Mouse (Mus musculus) hindbrain, postnatal 0 days (tissue): ENCODE results near the gene Cyp3a57. TPM values are rescaled to one million over a fixed set of nuclear protein-coding genes. Genes with fewer than 3 reads are reported as not detected.
"Not testable (repeated sequence)": the region's sequence is repeated elsewhere in the genome, so short reads cannot be mapped to it uniquely, and the experiment has no call there.

Source experiments
- ATAC-seq: fragments of 200-750 bp; cut with Nextera tagmentation; 2 replicates; pipeline ENCODE4 v1.8.0; 2017; ENCODE audit warnings: mild to moderate bottlenecking, moderate TSS enrichment, moderate library complexity
- DNase-seq: peaks from one replicate; pipeline ENCODE4 v3.0.0-alpha.2; 2015; ENCODE audit warnings: low spot score
- H3K27ac ChIP-seq: fragments of 300-500 bp; sonication (generic); 2 replicates; pipeline ENCODE4 v1.5.1; 2014; ENCODE audit warnings: mild to moderate bottlenecking
- H3K27me3 ChIP-seq: fragments of 300-500 bp; sonication (generic); 2 replicates; pipeline ENCODE4 v1.6.1; 2014; ENCODE audit warnings: low read length, mixed read lengths; ENCODE audit not compliant: insufficient read depth
- H3K36me3 ChIP-seq: fragments of 300-500 bp; sonication (generic); 2 replicates; pipeline ENCODE4 v1.6.1; 2014; ENCODE audit warnings: low read length, mixed read lengths; ENCODE audit not compliant: insufficient read depth
- H3K4me1 ChIP-seq: fragments of 300-500 bp; sonication (generic); 2 replicates; pipeline ENCODE4 v1.6.1; 2014; ENCODE audit warnings: antibody characterized with exemption, low read length, mixed read lengths; ENCODE audit not compliant: insufficient read depth
- H3K4me2 ChIP-seq: fragments of 300-500 bp; sonication (generic); 2 replicates; pipeline ENCODE4 v1.6.1; 2014; ENCODE audit warnings: low read depth, mild to moderate bottlenecking, low read length, moderate library complexity, mixed read lengths
- H3K4me3 ChIP-seq: fragments of 300-500 bp; sonication (generic); 2 replicates; pipeline ENCODE4 v1.5.1; 2014; ENCODE audit warnings: low read length
- H3K9ac ChIP-seq: fragments of 300-500 bp; sonication (generic); replicated peaks from 2 replicates; pipeline ENCODE4 v1.6.1; 2014; ENCODE audit warnings: mild to moderate bottlenecking, low read length, moderate library complexity, mixed read lengths
- H3K9me3 ChIP-seq: fragments of 300-500 bp; sonication (generic); 2 replicates; pipeline ENCODE4 v1.6.1; 2016; ENCODE audit warnings: low read length, mixed read lengths
- CTCF ChIP-seq: IDR thresholded peaks from 2 replicates; pipeline ENCODE4 v1.5.1; 2016; ENCODE audit warnings: antibody characterized with exemption, control low read depth, low read depth
- WGBS: fragments of 180-500 bp; shearing (Covaris S2); extraction: QIAGEN DNeasy Blood & Tissue Kit; methylation state at CpG from one replicate; pipeline ENCODE4 v1.1.7; 2014; 5-methylcytosine and 5-hydroxymethylcytosine counted together
- polyA plus RNA-seq: library from polyadenylated mRNA; unstranded; fragments of >200 nt; fragmentation: Nextera tagmentation; extraction: Ambion mirVana; gene quantifications from 2 replicates; pipeline ENCODE4 v1.2.1, GENCODE M21; 2015
- total RNA-seq: library from RNA; depleted of rRNA; stranded (reverse); fragments of >200 nt; gene quantifications from 2 replicates; pipeline ENCODE4 v1.2.3, GENCODE M21; 2014; rRNA removed

Gene Cyp3a57
- total RNA-seq (not detected in 2 replicates), polyA plus RNA-seq (not detected in 2 replicates)

- 86% methylated on average over 1 of the region's 1 CpGs for WGBS
- no peak for ATAC-seq
These were observed at the start of gene Cyp3a57 for GRCm38 (mm10) chr5:145344941-145345340. Cyp3a57 (plus strand) TSS chr5:145345279.

DNA sequence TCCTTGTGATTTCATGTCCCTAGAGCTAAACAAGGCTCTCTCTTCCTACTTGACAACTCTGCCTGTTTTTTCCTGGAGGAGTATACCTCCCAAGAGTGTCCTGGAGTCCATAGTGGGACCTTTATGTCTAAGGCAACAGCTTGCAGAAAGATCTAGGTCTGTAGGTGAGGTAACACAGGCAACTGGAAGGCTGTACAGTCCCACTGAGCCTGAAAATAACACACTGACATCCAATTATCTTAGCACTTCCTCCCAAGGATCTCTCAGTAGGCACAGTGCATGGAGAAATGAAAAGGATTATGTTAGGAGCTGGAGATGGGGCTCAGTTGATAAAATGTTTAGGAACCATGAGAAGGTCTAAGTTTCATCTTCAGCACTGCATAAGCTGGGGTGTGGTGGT is 44.6 kb upstream of the Cyp3a57 start:
- ATAC-seq (no peak), DNase-seq (no peak)
- Histone ChIP-seq H3K4me3 (no peak overlapping the region), H3K27ac (no peak overlapping the region), H3K36me3 (no peaks in the 10 kb centered on the region), H3K4me1 (no peaks in the 10 kb centered on the region), H3K9me3 (no peaks in the 10 kb centered on the region), H3K4me2 (no peak overlapping the region), H3K9ac (no peak overlapping the region), H3K27me3 (no peaks in the 10 kb centered on the region)
- no peak for TF ChIP-seq CTCF

More at GRCm38 (mm10) chr5:145344941-145345340, at the start of gene Cyp3a57:
- Histone ChIP-seq H3K27me3 (no peaks in the 10 kb centered on the region), H3K4me1 (no peaks in the 10 kb centered on the region), H3K36me3 (no peaks in the 10 kb centered on the region), H3K9ac (no peak within 1 kb of the TSS), H3K9me3 (no peaks in the 10 kb centered on the region), H3K4me3 (no peak within 1 kb of the TSS), H3K27ac (no peak within 1 kb of the TSS), H3K4me2 (no peak within 1 kb of the TSS)
- no peak for TF ChIP-seq CTCF
- no peak for DNase-seq

DNA sequence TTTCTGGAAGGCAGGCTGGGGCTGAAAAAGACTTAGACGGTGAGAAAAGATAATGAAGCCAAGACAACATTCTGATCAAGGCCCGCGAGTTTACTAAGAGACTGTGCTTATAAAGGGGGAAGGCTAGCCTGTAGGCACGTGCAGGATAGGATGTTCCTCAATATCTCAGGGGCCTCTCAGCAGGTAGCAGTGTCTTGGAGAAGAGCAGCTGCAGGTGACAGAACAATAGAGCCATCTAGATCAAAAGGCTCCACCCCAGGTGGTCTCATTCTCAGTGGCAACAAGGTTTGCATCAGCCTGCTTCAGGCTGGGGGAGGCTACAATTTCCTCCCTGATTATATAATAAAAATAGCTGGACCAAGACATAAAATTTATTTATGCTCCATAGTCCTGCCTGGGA is 43.3 kb upstream of the Cyp3a57 start:
- WGBS: 63% methylated on average over 4 of the region's 4 CpGs
- H3K36me3 ChIP-seq, H3K27ac ChIP-seq, H3K4me3 ChIP-seq, H3K9ac ChIP-seq, ATAC-seq, H3K4me2 ChIP-seq, H3K27me3 ChIP-seq, H3K9me3 ChIP-seq, DNase-seq, H3K4me1 ChIP-seq: not testable (repeated sequence)

GRCm38 (mm10) chr5:145302424-145302823 is 42.7 kb upstream of the Cyp3a57 start:
- WGBS: 72% methylated on average over 1 of the region's 1 CpGs
- no peaks in the 10 kb centered on the region for H3K4me1 ChIP-seq
- H3K27ac ChIP-seq: no peak overlapping the region
- no peaks in the 10 kb centered on the region for H3K27me3 ChIP-seq
- DNase-seq: no peak
- H3K36me3 ChIP-seq: no peaks in the 10 kb centered on the region
- no peak overlapping the region for H3K9ac ChIP-seq
- no peak for TF ChIP-seq CTCF
- H3K9me3 ChIP-seq: no peaks in the 10 kb centered on the region
- no peak for ATAC-seq
- no peak overlapping the region for H3K4me3 ChIP-seq
- H3K4me2 ChIP-seq: no peak overlapping the region

GRCm38 (mm10) chr5:145306953-145307352 is 38.1 kb upstream of the Cyp3a57 start:
- not testable (repeated sequence) for H3K4me3 ChIP-seq, H3K9ac ChIP-seq, ATAC-seq, H3K27ac ChIP-seq, H3K4me2 ChIP-seq, DNase-seq, H3K9me3 ChIP-seq, H3K27me3 ChIP-seq, H3K4me1 ChIP-seq, H3K36me3 ChIP-seq
- 91% methylated on average over 4 of the region's 4 CpGs for WGBS

- H3K27ac ChIP-seq, H3K4me1 ChIP-seq, H3K4me2 ChIP-seq, ATAC-seq, DNase-seq, H3K9me3 ChIP-seq, H3K4me3 ChIP-seq, H3K9ac ChIP-seq, H3K27me3 ChIP-seq, H3K36me3 ChIP-seq: not testable (repeated sequence)
- 81% methylated on average over 3 of the region's 3 CpGs for WGBS
These were observed 37.3 kb upstream of the Cyp3a57 start for GRCm38 (mm10) chr5:145307811-145308210.

- Histone ChIP-seq H3K27ac (no peak overlapping the region), H3K4me2 (no peak overlapping the region), H3K9me3 (peaks cover 5% of the 10 kb centered on the region; the same call in 1 of the 2 replicates), H3K4me3 (no peak overlapping the region), H3K9ac (no peak overlapping the region), H3K4me1 (no peaks in the 10 kb centered on the region), H3K27me3 (no peaks in the 10 kb centered on the region), H3K36me3 (no peaks in the 10 kb centered on the region)
- ATAC-seq: no peak
- TF ChIP-seq CTCF: no peak
- no peak for DNase-seq
These were observed 31.2 kb upstream of the Cyp3a57 start for GRCm38 (mm10) chr5:145313845-145314244.
